Mouse (Mus musculus): Measurements from ENCODE around the gene Aip.
A peak's percentile ranks its signal among the peaks of the same experiment; 100 is the strongest.

Gene Aip

DNA sequence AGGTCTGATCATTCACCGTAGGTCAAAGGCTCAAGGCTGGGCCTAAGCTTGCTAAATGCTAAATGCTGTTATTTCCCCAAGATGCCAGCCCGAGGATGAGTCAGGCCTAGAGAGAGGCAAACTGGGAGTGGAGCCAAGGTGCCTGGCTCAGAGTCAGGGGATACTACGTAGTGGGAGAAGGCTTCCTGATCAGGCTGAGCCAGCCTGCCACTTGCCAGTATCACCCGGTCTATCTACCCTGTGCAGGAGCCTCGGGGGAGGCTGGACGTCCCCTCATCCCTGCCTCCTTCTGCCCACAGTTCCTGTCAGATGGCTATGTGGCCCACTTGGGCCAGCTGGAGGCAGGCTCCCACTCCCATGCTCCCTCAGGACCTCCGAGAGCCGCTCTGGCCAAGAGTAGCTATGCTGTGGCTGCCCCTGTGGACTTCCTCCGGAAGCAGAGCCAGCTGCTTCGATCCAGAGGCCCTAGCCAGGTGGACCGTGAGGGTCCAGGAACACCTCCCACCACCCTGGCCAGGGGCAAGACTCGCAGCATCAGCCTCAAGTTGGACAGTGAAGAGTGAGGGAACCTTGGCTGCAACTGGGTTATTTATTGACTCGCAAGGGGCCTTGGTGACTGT is 12.4 kb downstream of the Aip start:
- peak; percentile 89 to 92 for DNase-seq (ENCODE audit: low spot score in 2 of 2)

DNA sequence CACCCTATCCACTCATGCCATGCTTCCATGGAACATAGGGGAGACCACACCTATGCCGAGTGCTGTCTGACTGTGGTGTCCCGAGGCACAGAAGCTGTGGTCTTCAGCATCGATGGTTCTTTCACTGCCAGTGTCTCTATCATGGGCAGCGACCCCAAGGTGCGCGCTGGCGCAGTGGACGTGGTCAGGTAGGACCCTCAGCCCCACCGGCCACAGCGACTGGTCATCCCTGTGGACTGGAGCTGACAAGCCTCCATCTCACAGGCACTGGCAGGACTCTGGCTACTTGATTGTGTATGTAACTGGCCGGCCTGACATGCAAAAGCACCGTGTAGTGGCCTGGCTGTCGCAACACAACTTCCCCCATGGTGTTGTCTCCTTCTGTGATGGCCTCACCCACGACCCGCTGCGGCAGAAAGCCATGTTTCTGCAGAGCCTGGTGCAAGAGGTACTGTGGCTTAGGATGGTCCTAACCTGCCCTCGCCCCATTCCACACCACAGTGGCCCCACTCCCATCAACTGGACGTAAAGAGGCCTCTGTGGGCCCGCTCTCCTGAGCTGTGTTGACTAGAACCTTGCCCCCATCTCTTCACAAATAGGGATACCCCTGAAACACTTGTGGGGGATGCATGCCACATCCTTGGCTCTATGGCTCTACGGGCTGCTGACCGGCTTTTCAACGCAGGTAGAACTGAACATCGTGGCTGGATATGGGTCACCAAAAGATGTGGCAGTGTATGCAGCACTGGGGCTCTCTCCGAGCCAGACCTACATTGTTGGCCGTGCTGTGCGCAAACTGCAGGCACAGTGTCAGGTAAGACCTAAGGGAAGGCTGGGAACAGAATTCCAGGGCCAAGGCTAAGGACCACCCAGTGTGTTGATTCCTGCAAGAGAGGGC is 13.3 kb downstream of the Aip start:
- DNase-seq (ENCODE audit: low spot score in 2 of 2) = peak in 1 of 2 experiments; percentile 73

DNA sequence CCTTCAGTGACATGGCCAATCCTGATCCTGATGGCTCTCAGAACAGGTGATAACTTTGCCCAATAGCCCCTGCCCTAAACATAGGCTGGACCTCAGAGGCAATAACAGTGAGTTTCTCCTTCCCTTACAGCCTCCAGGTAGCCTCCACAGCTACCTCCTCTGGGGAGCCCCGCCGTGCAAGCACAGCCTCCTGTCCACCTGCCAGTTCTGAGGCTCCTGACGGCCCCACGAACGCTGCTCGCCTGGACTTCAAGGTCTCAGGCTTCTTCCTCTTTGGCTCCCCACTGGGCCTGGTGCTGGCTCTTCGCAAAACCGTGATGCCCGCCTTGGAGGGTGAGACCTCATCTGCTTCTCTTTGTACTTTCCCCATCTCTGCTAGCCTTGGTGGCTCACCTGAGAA is 17.1 kb downstream of the Aip start:
- peak in 1 of 2 experiments; percentile 61 for DNase-seq (ENCODE audit: low spot score in 2 of 2)

DNA sequence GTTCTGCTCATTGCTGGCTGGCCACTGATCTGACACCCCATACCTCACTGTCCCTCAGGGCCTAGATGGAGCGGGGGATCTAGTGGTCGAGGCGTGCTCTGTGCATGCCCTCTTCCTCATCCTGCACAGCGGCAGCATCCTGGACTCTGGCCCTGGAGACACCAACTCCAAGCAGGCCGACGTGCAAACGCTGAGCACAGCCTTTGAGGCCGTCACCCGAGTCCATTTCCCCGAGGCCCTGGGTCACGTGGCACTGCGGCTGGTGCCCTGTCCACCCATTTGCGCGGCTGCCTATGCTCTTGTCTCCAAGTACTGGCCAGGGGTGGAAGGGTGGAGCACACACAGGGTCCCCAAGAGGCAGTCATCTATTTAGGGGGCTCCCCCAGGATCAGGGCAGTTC is 19.0 kb downstream of the Aip start:
- peak in 1 of 2 experiments; percentile 60 for DNase-seq (ENCODE audit: low spot score in 2 of 2)

DNA sequence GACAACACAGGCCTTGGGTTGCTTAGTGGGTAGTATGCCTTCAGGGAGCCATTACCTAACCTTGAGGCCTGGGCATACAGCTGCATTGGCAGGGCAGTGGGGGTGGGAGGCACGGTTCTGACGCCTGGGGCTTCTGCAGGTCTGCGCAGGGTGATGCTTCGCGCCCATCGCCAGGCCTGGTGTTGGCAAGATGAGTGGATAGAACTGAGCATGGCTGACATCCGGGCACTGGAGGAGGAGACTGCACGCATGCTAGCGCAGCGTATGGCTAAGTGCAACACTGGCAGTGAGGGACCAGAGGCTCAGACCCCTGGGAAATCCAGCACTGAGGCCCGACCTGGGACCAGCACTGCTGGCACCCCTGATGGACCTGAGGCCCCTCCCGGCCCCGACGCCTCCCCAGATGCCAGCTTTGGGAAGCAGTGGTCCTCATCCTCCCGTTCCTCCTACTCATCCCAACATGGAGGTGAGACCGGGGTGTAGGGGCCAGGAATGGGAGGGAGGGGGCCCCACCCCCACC is 20.9 kb downstream of the Aip start:
- DNase-seq (ENCODE audit: low spot score in 2 of 2) = no peak

DNA sequence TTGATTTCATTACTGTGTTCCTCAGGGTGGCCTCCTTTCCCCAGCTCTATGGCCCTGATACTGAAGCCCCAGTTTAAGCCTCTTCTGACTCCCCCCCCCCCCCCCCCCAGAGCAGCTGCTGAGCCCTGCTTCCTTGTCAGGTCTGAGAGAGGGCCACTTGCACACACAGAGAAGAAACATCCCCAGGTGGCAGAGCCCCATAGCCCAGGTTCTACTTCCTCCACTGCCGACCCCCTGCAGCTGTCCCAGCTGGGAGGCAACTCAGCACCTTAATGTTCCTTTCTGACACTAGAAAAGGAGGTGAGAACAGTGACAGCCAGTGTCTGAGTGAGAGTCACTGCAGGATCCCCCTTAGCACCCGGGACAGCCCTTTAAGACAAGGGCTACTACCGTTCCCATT is 21.9 kb downstream of the Aip start:
- DNase-seq (ENCODE audit: low spot score in 2 of 2) = no peak

DNA sequence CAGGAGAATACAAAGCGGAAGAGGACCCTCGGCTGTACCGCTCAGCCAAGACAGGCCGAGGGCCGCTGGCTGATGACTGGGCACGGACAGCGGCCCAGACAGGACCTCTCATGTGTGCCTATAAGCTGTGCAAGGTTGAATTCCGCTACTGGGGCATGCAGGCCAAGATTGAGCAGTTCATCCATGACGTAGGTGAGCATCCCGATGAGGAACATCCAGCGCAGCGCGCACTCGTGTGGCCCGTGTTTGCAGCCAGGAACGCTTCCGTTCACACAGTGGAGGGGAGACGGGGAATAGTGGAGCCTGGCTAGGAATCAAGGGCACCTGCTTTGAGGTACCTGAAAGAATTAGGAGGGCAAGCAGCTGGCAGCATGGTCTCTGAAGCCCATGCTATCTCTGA is 22.4 kb downstream of the Aip start:
- no peak for DNase-seq (ENCODE audit: low spot score in 2 of 2)

DNA sequence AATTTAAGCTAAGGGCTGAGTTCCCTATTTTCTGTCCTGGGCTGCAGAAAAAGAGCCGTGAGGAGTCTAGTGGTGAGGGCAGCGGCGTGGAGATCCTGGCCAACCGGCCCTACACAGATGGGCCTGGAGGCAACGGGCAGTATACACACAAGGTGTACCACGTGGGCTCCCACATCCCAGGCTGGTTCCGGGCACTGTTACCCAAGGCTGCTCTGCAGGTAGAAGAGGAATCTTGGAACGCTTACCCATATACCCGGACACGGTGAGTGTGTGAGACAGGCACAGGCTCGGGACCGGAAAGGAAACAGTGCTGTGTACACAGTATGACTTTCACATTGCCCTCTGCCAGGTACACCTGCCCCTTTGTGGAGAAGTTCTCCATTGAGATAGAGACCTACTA is 23.0 kb downstream of the Aip start:
- no peak for DNase-seq (ENCODE audit: low spot score in 2 of 2)

DNA sequence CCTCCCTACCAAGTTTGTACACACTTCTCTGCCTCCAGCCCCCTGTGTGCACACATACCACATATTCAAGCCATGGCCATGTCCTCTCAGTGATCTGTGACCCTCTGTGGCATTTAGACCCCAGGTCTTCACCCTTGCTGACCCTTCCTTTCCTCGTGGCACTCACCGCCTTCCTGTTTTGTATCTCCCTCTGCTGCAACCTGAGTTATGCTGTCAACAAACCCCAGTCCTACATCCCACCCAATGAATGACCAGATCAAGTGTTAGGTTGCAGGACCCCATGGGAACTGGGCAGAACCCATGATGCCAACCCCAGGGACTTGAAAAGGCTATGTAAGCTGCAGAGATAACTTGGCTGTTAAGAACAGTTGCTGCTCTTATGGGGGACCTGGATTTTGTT is 23.6 kb downstream of the Aip start:
- no peak for DNase-seq (ENCODE audit: low spot score in 2 of 2)

DNA sequence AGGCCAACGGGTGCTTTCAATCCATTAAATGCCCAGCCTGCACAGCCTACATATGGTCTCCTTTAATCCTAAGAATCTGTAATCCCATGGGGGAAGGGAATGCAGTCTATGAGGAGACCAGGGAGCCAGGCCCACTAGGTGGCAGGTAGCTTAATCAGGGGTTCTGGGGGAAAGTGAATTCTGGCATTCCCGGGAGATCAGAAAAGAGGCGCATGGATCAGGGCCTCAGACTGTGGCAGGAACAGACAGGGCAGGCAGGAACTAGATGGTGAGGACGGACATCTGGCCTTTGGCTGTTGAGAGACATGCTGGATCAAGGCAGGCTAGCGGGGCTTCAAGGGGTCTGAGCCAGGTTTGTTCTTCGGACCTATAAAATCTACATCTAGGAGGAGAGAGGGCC is 24.2 kb downstream of the Aip start:
- no peak for DNase-seq (ENCODE audit: low spot score in 2 of 2)

DNA sequence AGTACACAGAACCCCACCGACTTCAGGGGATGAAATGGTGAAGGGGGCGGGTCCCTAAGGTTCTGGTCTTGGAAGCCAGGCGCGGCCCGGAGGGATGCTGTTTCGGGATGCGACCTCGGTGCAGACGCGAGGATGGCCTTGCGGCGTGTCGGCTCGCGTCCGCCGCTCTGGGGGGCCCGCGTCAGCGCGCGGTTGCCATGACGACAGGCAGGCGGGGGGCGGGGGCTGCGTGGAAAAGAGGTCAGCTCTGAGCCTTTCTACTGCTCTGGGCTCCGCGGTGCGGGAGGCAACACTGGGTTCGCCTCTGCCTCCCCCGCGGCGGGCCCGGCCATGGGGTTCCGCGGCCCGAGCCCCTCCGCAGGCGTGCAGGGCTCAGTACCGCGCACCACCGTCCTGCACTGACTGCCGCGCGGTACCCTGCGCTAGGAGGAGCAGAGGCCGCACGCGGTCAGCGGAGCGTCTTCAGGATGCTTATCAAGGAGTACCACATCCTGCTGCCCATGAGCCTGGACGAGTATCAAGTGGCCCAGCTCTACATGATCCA is 24.9 kb downstream of the Aip start:
- peak in 1 of 2 experiments; percentile 73 for DNase-seq (ENCODE audit: low spot score in 2 of 2)

DNA sequence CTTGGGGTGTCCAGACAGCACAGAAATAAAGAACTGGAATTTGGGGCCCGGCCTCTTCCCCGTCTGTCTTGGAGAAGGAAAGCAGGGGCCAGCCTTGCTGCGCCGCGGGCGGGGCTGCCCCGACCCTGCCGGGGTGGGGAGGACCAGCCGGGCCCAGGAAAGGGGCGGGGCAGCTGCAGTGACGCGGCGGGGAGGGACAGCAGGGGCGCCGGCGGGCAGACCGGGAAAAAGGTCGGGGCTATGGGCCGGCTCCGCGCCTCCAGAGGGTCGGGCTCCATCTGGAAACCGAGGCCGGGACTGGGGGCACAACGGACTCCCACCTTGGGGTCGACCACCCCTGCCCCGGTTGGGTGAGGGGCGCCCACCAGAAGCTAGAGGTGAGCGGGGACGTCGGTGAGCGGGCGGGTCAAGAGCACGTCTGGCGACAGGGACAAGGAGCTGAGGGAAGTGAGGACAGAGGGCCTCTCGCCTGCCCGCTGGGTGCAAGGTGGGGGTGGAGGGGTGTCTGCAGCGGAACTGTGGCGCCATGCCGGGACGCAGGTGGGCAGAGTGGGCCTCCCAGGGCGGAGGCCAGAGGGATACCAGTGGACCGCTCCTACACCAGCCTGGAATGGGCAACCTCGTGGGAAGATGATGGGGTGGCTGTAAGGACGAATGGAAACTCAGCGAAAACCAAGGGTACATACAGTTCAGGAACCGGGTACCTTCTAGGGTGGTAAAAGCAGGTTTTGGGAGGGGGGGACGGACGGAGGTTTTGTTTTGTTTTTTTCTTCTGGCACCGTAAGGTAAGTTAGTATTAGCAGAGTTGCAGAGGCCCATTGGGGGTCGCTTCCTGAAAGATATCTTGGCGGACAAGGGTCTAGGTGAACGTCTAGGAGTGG is 25.6 kb downstream of the Aip start, which contains the start of gene Pitpnm1:
Pitpnm1 (plus strand) TSS at position 162 of the 881 bp plus-strand sequence.
- peak; percentile 85 to 93 for DNase-seq (ENCODE audit: low spot score in 2 of 2)

DNA sequence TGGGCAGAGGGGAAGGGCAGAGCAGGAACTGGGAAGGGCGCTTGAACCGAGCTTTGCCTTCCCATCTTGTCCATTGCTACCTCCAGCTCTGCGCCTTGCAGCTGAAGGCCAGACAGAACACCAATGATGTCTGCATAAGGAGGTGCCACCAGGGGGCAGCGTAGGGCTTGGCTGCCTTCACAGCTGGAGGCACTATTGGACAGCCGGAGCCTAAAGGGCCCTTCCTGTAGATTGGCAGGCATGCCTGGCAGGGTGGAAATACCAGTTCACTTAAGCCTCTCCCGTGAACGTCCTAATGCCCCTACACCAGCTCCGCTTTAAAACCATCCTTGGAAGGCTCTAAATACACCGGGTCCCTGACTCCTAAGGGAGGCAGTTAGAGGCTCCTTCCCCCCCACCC is 26.6 kb downstream of the Aip start:
- peak; percentile 96 to 99 for DNase-seq (ENCODE audit: low spot score in 2 of 2)

DNA sequence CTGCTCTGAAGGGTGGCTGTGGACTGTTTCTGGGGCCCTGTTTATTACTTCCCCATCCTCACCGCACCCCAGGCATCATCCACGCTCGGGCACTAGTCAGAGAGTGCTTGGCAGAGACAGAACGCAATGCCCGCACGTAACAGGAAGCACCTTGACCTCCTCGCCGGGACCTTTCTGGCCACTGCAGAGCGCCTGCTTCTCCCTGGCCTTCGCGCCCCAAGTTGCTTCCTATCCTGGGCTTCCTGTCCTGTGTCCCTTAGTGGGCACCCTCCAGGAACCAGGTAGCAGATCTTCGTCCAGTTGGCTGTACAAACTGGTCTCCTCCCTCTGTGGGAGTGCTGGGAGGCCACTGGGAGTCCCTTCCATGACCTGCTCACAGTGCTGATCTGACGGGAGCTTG is 27.2 kb downstream of the Aip start:
- peak in 1 of 2 experiments; percentile 78 for DNase-seq (ENCODE audit: low spot score in 2 of 2)

DNA sequence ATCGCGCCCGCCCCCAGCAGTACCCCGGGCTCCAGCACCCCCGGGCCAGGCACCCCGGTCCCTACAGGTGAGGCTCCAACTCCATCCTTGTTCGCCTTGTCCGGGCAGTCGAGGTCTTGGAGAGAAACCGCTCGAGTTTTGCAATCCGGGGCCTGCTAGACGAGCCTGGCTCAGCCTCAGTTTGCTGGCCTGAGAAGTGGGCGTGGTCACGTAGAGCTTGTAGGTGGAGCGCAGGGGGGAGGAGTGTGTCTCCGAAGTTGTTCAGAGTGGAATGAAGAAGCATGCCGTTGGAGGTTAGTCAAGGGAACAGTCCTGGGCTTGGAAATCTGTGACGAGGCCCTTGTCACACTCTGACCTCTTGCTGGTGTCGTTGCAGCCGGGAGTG is 28.2 kb downstream of the Aip start:
- peak; percentile 88 to 93 for DNase-seq (ENCODE audit: low spot score in 2 of 2)

DNA sequence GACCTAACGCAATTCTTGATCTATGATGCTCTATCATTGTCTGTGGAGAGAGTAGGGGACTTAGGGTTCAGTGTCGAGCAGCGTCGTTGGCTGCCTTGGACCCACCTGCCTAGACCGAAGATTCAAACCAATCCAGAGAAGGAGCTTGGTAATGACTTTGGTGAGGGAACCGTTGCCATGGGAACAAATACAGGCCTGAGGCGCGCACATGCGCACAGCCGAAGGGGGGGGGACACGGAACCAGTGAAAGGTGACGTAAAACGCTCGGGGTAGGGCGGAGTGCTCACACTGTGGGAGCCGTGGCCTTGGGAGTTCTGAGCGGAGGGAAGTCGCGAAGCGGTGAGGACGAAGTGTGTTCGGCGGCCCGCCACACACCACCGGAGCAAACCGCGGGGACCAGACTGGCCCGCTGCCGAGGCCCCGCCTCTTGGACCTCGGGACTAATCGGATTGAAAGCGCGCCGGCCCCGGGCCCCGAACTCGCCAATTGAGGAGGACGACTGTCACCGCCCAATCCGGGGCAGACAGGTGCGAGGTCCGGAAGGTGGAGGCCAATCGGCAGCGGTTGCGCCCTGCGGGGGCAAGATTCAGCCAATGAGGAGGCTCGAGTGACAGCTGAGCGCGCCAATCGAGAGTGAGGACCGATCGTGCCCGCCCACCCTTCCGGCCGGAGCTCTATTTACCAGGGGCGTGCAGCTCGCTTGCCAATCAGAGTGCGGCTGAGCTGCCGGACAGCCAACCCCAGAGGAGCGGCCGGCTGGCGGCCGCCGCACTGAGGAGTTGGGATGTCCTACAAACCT is 28.8 kb downstream of the Aip start, which contains the start of gene Cdk2ap2:
Cdk2ap2 (plus strand) TSS at position 541 of the 799 bp plus-strand sequence.
- peak; percentile 99 to 100 for DNase-seq (ENCODE audit: low spot score in 2 of 2)

DNA sequence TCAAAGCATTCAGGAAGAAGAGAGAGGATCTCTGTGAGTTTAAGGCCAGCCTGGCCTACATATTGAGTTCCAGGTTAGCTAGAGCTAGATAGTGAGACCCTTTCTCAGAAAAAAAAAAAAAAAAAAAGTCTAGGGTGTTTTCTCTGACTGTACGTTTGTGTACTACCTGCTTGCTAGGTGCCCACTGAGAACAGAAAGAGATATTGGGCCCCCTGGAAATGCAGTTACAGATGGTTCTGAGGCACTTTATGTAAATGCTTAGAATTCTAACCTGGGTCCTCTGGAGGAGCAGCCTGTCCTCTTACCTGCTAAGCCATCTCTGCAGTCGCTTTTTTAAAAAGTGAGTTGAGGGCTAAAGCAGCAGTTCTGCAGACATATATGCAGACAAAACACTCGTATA is 29.9 kb downstream of the Aip start:
- no peak for DNase-seq (ENCODE audit: low spot score in 2 of 2)

DNA sequence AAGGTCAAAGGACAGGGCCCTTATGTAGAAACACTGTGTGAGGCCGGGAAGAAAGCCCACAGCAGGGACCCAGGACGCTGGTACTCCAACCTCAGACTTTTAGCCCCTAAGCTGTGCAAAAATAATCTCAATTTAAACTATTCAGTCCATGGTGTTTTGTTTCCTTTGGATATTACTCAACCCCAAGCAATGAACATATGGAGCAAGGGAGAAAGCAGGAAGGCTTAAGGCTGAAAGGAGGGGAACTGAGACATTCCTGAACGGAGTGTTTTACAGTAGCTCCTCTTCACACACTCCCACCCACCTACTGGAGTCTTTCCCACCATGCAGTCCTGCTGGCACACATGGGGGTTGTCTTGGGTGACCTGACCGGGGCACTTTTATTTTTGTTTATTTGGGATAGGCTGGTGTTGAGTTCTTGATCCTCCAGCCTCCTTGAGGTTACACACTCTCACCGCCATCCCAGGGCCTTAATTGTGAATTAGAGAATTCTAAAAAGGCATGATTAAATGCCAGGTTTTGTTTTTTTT is 30.8 kb downstream of the Aip start:
- no peak for DNase-seq (ENCODE audit: low spot score in 2 of 2)

DNA sequence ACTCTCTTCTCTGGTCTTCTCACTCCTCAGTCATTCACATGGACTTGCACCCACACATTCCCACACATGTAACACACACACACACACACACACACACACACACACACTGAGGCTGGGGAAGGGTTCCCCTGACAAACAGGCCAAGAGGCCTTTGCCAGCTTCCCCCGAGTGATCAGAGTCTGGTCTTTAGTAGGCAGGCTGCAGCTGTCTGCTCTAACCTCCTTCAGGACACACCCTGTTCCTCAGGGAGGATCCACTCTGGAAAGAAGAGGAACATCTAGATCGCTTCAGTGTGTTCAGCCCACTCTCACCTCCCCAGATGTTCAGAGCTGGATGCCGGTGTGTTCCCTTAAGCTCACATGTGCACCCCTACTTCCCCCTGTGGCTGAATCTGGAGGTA is 31.3 kb downstream of the Aip start:
- DNase-seq (ENCODE audit: low spot score in 2 of 2) = no peak

DNA sequence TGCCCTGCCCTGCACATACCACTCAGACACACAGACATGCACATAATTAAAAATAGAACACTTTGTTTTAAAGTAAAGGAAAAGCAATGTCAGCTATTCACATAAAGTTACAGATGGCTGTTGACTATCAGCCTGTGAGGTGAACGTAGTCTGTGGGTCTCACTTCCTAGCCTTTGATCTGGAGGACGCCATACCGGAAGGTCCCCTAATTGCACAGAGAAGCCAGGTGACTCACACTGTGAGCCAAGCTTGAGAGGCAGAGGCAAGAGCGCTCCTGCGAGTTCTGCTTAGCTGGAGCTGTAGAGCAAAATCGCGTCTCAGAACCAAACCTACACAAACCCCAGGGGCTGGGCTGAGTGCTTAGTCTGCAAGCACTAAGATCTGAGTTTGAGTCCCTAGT is 31.9 kb downstream of the Aip start:
- DNase-seq (ENCODE audit: low spot score in 2 of 2) = no peak

All from spleen, postnatal 4 days (tissue).